Comparison of ENCODE assay signal across 32 mouse cellular contexts in genomic region chr11:46336020-46336419, GRCm38 (mm10). TPM values are rescaled to one million over a fixed set of nuclear protein-coding genes. Genes with fewer than 3 reads are reported as not detected.
"Had no signal": no experiment of that assay in that cellular context is flagged by ENCODE, and none has a peak within 500 bp of the region (broad histone marks: within the 10 kb centered on the region; RNA-seq: fewer than 3 reads in every experiment).

No protein-coding gene starts in this region.

- DNase-seq: cerebellum, adult 18-20 months; cerebellum, adult 2 months; cerebellum, adult 8-10 months; cerebellum, adult 9-10 months; cerebellum, adult 9-11 months; cerebellum, postnatal 10 days; cerebellum, postnatal 14 days; cerebellum, postnatal 25 days; cerebellum, postnatal 36 days; embryo, embryonic 11 days; forebrain, postnatal 0 days; gastrocnemius, adult 2 months; gastrocnemius, postnatal 10 days; gastrocnemius, postnatal 14 days; gastrocnemius, postnatal 25 days; gastrocnemius, postnatal 36 days; heart, adult 11 months; heart, adult 18-20 months; heart, adult 2 months had no signal

- H3K4me1 ChIP-seq: embryonic facial prominence, embryonic 10.5 days; embryonic facial prominence, embryonic 12.5 days; embryonic facial prominence, embryonic 15.5 days; forebrain, embryonic 10.5 days; forebrain, embryonic 12.5 days; forebrain, embryonic 13.5 days; forebrain, embryonic 15.5 days had no signal

- H3K9me3 ChIP-seq: embryonic facial prominence, embryonic 10.5 days; embryonic facial prominence, embryonic 12.5 days; embryonic facial prominence, embryonic 13.5 days; embryonic facial prominence, embryonic 15.5 days; forebrain, embryonic 10.5 days; forebrain, embryonic 12.5 days; forebrain, embryonic 13.5 days; forebrain, embryonic 15.5 days had no signal

- H3K27me3 ChIP-seq: embryonic facial prominence, embryonic 12.5 days; embryonic facial prominence, embryonic 13.5 days; embryonic facial prominence, embryonic 15.5 days; forebrain, embryonic 12.5 days; forebrain, embryonic 13.5 days; forebrain, embryonic 15.5 days had no signal

- H3K4me3 ChIP-seq: embryonic facial prominence, embryonic 10.5 days; embryonic facial prominence, embryonic 12.5 days; embryonic facial prominence, embryonic 13.5 days; embryonic facial prominence, embryonic 15.5 days; erythroblast, embryonic 14.5 days; forebrain, embryonic 10.5 days; forebrain, embryonic 12.5 days; forebrain, embryonic 13.5 days; forebrain, embryonic 15.5 days; gastrocnemius, adult 2 months; heart, adult 2 months had no signal

- H3K4me2 ChIP-seq: embryonic facial prominence, embryonic 12.5 days; embryonic facial prominence, embryonic 13.5 days; embryonic facial prominence, embryonic 15.5 days; forebrain, embryonic 12.5 days; forebrain, embryonic 13.5 days; forebrain, embryonic 15.5 days had no signal

- H3K9ac ChIP-seq: embryonic facial prominence, embryonic 12.5 days; embryonic facial prominence, embryonic 13.5 days; embryonic facial prominence, embryonic 15.5 days; forebrain, embryonic 12.5 days; forebrain, embryonic 13.5 days; forebrain, embryonic 15.5 days; forebrain, postnatal 0 days had no signal

- H3K36me3 ChIP-seq: embryonic facial prominence, embryonic 10.5 days; embryonic facial prominence, embryonic 12.5 days; embryonic facial prominence, embryonic 13.5 days; embryonic facial prominence, embryonic 15.5 days; forebrain, embryonic 10.5 days; forebrain, embryonic 12.5 days; forebrain, embryonic 15.5 days had no signal

- ATAC-seq: forebrain, embryonic 13.5 days; forebrain, embryonic 14.5 days; forebrain, embryonic 15.5 days; forebrain, embryonic 16.5 days; forebrain, postnatal 0 days had no signal

- H3K27ac ChIP-seq: embryonic facial prominence, embryonic 10.5 days; embryonic facial prominence, embryonic 12.5 days; embryonic facial prominence, embryonic 13.5 days; embryonic facial prominence, embryonic 15.5 days; forebrain, embryonic 10.5 days; forebrain, embryonic 12.5 days; forebrain, embryonic 13.5 days; forebrain, embryonic 15.5 days; gastrocnemius, adult 2 months; heart, adult 2 months had no signal

RNA-seq across cellular contexts. Expression of gene Itk, which starts 53.3 kb away (rescaled TPM):
- total RNA-seq: gastrocnemius, adult 2 months; gastrocnemius, adult 8-10 months had no signal
- polyA plus RNA-seq: embryonic facial prominence, embryonic 11.5 days; embryonic facial prominence, embryonic 13.5 days; forebrain, embryonic 10.5 days; forebrain, embryonic 12.5 days; forebrain, embryonic 13.5 days; forebrain, embryonic 14.5 days; forebrain, embryonic 15.5 days; forebrain, embryonic 16.5 days had no signal
